Mouse (Mus musculus) bone marrow, adult 2 months (tissue): ENCODE data around the gene Tmem178.

Experiments used
- CTCF ChIP-seq: fragments of 200-500 bp; IDR thresholded peaks from 2 replicates; pipeline ENCODE4 v1.5.1; 2011; ENCODE audit warnings: low read length, control low read depth; ENCODE audit not compliant: control insufficient read depth, insufficient read depth
- POLR2A ChIP-seq: fragments of 200-500 bp; IDR thresholded peaks from 2 replicates; pipeline ENCODE4 v1.6.1; 2011; ENCODE audit warnings: low read depth, mild to moderate bottlenecking, control low read depth, low read length, borderline replicate concordance; ENCODE audit not compliant: control insufficient read depth

DNA sequence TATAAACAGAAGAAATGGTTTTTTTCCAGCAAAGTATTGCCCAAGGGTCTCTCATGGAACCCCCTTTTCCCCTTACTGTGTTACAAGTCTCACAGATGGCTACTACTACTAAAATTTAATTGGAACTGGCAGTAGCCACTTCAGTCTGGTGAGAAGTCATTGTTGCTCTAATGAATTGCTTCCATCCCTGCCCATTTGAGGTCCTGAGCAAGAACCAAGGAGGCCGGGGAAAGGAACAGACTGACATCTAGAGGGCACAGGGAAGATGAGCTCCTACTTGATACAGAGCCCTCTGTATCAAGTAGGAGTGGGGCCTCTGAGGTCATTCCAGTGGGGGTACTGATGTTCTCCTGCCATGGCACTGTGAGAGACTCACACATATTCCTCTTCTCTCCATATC, 72.7 kb downstream of the Tmem178 start:
- no peak for TF ChIP-seq CTCF
- no peak for TF ChIP-seq POLR2A
